Mouse (Mus musculus) left cerebral cortex, postnatal 10 days (tissue): ENCODE data around the gene Borcs8. TPM values are rescaled to one million over a fixed set of nuclear protein-coding genes. Genes with fewer than 3 reads are reported as not detected.

Experiments
- DNase-seq, 2 experiments: peaks; one replicate each; pipeline ENCODE4 v3.0.0; 2021 to 2022; ENCODE audit warnings: low spot score in 2 of 2, mixed read lengths in 1 of 2; ENCODE audit errors: extremely low spot score in 1 of 2
- intact Hi-C: fragments of 180-260 bp; cut with DNase I; formaldehyde crosslinking; loops from one replicate; pipeline ENCODE4 v1.15.1; 2025
- total RNA-seq, 2 experiments: library from RNA; stranded (reverse); gene quantifications; 2 replicates each; pipeline ENCODE4 v1.2.3; 2021

Borcs8 gene
- total RNA-seq = 10 to 100 TPM; 40.7 to 42.3 TPM

DNA sequence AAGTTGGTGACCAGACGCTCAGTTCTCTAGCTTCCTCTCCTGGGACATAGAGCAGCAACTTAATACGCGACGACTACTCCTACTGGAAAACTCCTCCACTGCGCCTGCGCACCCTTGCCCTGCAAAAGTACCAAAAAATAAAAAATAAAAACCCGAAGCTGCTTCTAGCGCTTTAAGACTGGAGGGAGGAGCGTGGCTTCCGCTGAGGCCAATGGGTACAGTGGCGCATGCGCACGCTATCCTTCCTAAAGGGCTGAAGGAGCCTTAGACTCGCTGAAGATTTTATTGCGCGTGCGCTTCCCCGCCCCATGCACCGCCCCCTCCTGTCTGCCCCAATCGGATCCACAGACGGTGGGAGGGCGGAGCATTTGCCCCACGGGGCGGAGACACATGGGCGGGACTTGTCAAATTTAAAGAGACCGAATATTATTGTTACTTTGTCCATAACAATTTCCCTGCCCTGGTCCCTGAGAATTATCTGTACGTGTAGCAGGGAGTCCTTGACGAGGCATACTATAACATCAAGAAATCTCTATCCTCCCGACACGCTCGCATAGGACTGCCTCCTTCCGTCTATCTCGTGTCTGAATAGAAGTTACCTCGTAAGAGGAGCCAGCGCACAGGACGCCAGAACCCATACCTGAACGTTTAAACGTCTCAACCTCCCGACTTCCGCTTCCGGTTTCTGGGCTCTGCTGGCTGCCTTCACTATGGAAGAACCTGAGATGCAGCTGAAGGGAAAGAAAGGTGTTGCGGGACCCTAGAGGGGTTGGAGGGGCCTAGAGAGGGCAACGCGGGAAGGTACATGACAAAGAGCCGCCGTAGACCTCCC lies at the start of gene Borcs8, which contains the start of the genes Rfxank and Mef2b:
Gene Borcs8 (plus strand): TSS at position 474 of the 832 bp plus-strand sequence.
Gene Rfxank (minus strand): TSS at position 129 of the 832 bp plus-strand sequence.
Gene Mef2b (plus strand): TSS at position 686 of the 832 bp plus-strand sequence.
- peak; percentile 97 to 99 for DNase-seq
- intact Hi-C loops = no loop called here

DNA sequence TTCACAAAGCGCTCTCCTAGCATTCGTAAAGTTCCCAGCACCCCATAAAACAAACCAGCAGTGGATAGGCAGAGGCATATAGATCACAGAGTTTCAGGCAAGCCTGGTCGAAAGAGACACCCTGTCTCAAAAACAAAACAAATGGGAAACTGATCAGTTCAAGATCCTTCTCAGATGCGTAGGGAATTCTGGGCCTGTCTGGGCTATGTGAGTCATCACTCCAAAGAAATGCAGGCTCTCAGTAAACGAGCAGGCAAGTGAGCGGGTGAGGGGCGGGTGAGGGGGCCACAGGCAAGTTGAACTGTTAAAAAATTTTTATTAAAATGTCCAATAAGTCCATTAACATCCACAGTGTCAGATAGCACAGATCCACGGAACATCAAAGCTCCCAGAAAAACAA lies 46.5 kb upstream of the Borcs8 start:
- intact Hi-C loops = no loop called here
- no peak for DNase-seq

DNA sequence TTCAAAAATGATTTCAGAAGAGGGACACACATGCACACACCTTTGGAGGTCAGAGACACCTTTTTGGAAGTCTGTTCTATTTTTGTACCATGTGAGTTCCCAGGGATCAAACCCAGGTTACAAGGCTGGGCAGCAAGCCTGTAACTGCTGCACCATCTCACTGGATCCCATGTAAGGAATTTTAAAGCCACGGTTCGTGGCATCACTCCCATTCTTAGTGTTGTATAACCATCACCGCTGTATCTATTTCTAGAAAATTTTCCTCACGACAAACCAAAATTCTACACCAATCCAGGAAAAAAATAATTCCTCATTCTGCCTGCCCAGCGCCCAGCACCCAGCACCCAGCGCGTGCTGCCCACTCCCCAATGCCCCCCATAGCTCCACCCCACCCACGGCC lies 40.0 kb upstream of the Borcs8 start:
- intact Hi-C loops = no loop called here
- DNase-seq = peak in 1 of 2 experiments; percentile 28

DNA sequence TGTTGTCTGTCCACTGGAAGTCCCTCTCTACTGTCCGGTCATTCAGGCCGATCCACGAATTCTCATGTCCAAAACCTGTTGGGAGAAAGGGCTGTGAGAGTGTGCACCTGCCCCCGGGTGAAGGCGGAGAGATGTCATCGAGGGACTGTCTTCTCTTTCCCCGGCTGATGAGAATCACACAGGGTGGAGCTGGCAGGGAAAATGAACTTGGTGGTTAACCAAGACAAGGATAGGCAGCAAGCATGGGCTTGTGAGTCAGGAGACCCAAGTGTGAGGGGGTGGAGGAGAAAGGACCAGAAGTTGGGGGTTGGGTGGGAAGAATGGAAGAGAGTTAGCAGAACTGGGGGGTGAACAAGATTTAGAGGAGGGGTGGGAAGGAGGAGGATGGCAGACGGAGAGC lies 39.1 kb upstream of the Borcs8 start:
- DNase-seq = peak in 1 of 2 experiments; percentile 28
- intact Hi-C loops = no loop called here

DNA sequence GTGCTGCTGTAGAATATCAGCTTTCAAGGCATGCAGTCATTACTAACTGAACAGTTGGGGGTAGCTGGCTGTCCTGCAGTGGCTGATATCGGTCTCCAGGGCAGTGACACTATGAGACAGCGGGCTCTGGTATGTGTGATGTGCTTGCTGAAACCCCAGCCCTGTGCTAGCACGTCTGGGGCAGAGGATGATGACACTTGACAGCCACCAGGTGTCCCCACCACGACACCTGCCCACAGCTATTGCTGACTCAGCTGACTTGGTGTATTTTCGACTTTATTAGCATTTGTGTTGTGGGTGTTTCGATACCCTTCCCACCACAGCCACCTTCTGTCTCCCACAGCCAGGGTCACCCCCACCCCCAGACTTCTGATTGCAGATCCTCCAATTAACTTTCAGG lies 34.8 kb upstream of the Borcs8 start:
- intact Hi-C loops = no loop called here
- DNase-seq = peak in 1 of 2 experiments; percentile 52

DNA sequence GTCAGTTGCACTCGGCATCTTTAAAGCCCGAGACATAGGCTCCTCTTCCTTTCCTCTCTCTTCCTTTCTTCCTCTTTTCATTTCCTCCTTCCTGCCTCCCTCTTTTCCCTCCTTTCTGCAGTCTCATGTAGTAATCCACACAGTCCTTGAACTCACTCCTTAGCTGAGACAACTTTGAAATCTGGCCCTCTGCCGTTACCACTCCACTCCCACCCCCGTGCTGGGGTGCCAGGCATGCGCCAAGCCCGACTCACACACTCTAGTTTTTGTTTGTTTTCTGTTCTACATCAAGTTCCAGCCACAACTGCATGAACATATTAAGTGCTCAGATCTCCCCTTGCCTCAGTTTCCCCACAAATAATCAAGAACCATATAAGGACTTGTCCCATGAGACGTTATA lies 34.4 kb upstream of the Borcs8 start:
- intact Hi-C loops = no loop called here
- DNase-seq = no peak

DNA sequence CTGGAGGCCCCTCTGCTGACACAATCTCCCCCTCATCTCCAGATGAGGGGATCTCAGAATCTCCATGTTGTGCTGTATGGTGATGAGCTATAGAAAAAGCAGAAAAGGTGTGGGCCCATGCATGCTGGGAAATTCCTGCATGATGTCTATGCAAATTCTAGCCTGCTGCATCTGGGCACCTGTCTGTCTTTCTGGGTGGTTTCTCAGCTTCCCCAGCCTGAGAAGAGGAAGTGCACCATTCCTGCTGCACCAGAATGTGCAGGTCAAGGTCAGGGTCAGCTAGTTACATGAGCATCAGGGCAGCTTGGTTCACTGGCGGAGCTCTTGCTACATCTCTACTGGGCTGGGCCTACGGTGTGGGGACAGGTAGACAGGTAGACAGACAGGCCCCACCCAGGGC lies 28.8 kb upstream of the Borcs8 start:
- DNase-seq = no peak
- intact Hi-C loops = no loop called here

DNA sequence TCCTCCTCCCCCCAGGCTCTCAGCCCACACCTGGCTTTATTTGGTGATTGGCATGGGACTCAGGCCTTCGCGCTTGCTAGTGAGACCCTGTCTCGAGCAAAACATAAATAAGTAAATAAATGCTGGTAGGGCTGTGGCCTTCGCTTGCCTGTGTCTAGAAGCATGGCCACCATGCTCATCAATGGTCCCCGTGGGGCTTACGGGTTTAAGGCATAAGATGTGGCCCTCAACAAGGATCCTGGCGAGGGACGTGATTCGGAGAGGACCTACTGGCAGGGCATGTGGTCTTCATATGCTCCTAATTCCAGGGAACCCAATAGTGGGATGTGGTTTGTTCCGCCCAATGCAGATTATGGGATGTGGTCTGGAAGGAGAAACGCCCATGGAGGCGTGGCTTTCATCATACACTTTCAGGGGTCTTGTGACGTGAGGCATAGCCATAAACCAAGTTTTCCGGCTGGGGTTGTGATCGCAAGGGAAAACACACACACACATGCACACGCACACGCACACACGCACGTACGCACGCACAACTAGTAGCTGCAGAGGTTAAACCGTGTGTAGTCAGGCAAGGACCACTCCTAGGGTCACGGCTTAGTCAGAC lies 28.0 kb upstream of the Borcs8 start:
- intact Hi-C loops = no loop called here

DNA sequence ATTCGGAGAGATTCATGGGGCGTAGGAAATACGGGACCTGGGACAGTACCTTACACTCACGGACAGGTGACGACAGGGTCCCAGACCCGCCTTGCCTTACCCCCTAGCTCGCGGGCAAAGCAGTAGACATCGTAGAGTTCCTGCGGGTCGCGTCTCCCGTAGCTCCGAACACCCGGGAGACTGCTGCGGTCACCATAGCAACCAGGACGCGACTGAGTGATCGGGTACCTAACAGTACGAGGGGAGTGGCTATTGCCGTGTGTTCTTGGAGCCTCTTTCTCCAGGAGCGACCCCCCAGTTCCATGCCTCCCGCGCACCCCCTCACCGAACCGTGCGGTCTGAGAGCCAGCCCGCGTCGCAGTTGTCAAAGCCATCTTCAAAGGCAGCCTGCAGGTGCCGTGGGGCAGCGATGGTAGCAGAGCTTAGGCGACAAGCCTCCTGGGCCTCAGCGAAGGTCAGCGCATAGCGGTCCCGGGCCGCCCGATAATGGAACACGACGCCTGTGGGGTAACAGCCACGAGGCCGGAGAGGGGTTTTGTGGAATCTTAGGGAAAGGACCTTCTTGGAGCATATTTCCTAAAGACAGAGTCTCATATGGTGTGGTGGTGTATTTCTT lies 26.8 kb upstream of the Borcs8 start:
- DNase-seq = peak in 1 of 2 experiments; percentile 32
- intact Hi-C loops = no loop called here

More for the DNA sequence above, 28.0 kb upstream of the Borcs8 start:
- DNase-seq = no peak

DNA sequence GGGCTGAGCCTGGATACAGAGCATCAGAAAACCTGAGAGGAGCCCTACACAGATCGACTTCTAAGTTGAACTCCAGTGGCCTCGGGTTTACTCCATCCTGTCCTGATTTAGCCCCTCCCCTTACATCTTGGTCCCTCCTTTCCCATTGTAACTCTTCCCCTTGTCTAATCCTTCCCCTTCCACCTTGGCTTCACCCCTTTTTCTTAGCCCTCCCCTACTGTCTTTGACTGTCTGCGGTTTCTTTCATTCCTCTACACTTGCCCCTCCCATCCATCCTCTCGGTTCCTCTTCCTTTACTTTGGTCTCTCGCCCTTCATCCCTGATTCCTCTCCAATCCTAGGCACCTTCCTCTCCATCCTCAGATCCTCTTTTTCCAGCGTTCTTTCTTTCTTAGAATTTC lies 24.8 kb upstream of the Borcs8 start:
- intact Hi-C loops = no loop called here
- DNase-seq = no peak

DNA sequence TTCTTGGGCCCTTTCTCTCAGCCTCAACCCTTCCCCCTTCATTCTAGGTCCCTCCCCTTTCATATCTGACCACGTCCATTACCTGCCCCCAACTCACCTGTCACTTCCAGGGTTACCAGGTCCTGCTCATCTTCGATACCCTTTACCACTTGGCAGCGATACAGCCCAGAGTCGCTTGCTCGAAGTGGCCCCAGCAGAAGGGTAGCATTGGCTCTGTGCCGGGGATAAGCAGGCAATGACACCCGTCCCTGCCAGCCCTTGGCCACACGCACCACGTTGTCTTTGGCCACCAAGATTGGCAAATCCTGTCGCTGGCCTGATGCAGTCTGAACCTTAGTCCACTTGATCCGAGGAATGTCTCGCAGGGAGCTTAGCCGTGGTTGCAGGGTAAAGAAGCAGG lies 24.4 kb upstream of the Borcs8 start:
- no peak for DNase-seq
- intact Hi-C loops = no loop called here

DNA sequence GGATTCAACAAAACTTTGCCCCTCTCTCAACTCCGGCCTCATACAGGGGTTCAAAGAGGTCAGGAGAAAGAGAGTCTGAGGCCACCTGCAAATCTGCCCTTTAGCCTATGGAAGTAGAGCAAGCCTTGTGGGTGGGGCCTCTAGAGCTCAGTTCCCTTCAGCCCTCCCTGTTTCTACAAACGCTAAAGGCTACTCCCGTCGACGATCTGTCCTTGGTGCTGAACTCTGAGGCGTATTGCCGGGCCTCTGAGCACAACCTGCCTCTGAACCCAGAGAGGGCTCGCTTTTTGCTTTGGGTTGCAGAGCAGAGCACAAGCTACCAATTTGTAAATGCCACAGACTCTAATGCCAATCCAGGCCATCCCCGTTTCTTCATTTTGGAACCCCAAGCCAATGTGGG lies 21.7 kb upstream of the Borcs8 start:
- intact Hi-C loops = no loop called here
- no peak for DNase-seq

DNA sequence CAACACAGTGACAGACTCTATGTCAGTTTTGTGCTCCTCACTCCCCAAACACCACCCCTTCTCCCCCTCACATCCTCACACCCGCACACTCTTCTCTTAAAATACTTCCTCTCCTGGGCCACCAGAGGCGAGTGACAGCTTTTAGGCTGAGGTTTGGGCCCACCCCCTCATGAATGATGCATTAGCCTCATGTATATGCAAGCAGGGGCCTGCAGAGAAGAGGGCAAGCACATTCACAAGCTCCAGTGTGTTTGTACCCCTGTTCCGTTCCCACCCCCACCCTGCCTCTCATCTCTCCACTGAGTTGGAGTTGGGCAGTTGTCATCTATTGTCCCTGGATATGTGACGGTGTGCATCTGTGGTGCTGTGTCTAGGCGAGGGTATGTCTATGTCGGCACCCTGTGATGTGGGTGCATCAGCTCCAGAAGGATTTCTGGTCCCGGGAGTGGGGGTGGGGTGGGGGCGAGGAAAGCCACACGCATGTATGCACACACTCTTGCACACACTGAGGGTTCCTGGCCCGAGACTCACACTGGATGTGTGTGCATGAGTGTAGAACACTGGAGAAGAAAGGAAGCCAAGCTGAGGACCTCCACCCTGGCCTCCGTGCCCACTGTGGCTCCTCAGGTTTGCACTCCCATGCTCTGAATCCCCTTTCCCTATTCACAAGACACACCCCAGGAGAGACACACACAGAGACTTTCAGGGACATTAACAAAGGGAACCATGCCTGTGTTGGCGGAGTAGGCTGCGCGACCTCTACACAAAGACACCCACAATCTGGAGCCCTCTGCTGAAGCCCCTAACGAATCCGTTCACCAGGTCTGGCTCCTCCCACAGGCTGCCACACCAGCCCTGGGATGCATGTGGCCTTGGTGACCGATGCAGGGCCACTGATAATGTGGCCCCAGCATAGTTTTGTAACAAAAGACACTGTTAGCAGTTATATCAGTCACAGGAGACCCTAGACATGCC lies 20.3 kb upstream of the Borcs8 start:
- peak; percentile 73 to 81 for DNase-seq
- intact Hi-C loops = no loop called here

DNA sequence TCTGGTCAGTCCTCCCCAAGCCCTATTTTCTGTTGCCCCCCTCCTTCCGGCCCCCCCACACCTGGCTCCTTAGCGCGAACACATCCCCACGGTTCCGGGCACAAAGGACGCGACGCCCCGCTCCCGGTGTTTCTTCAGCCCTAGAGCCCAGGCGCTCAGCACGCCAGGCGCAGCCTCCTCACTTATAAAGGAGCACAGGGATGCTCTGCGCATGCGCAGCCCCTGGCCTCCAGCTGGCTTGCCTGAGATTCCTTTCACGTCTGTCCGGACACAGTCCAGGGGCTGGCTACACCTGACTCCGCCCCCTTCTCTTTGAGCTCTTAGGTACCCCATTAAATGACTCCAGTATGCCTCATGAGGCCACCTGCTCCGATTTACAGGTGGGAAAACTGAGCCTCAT lies 18.6 kb upstream of the Borcs8 start, which contains the start of gene Ncan:
Gene Ncan (minus strand): TSS at position 207 of the 400 bp plus-strand sequence.
- DNase-seq = peak; percentile 92
- intact Hi-C loops = no loop called here

DNA sequence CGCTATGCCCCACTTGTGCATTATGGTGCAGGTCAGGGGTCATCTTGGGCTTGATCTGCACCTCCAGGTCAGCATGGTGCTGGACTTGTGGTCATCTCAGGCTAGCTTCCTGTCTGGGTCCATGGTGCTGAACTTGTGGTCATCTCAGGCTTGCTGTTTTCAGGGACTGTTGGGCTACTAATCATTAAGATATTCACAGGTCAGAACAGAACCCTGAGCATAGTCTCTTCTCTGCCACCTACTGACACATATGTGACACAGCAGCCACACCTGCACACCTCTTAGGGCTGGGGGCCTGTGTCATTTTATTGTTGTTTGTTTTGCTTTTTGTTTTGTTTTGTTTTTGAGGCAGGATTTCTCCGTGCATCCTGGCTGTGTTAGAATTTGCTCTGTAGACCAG lies 16.4 kb upstream of the Borcs8 start:
- intact Hi-C loops = no loop called here
- no peak for DNase-seq

DNA sequence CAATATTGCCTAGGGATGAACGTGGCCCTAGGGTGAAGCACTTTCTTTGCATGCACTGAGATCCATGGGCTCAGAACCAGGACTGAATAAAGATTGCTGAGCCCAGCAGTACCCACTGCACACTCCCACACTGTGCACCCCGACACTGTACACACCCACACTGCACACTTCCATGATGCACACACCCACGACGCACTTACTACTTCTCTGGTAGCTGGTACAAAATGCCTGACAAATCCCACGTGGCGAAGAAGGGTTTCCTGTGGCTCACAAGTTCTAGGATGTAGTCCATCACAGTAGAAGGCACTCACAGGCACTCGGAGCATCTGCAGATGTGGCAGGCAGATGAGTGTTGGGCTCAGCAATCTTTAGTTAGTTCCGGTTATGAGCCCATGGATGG lies 14.3 kb upstream of the Borcs8 start:
- intact Hi-C loops = no loop called here
- DNase-seq = no peak

DNA sequence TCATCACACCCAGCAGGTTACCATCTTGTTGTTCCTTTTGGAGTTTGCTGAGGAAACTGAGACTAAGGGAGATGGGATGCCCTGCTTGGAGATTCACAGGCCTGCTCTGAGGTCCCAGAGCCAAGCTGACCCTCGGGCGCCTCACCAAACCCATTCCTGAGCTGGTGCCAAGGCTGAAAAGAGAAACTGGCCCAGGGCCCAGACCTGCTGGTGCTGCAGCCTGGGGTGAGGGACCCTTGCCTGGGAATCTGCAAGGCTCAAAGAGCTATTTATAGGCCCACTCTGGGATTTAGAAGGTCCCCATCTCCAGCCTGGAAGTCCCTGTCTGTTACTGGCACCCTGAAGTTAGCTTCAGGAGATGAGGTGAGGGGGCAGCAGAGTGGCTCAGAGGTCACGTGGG lies 10.9 kb upstream of the Borcs8 start:
- DNase-seq = peak; percentile 69 to 77
- intact Hi-C loops = no loop called here

DNA sequence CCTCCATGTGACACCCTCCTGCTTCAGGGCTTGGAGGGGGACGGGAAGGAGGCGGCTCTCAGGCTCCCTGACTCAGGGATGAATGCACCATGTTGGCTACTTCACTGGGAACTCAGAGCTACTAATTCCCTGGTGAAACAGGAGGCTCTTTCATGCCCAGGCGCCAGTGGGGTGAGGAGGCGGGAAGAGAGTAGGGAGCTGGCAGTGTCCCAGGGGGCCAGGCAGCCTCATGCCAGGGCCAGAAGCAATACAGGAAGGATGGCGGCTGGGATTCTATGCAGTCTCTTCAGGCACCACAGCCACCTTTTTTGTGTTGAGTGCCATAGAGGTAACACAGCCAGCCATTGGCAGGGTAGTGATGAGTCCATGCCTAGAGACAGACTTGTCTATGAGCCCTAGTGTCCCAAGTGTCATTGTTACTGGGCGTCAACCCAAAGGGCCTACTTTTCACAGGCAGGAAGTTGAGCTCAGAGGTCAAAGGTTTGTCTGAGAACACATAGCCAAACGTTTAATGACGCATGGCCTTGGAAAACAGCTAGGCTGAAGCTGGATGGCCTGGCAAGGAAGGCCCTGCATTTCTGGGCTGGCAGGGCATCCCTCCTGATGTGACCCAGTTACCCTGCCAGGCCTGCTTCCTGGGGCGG lies 9.9 kb upstream of the Borcs8 start:
- intact Hi-C loops = no loop called here
- DNase-seq = peak; percentile 76 to 84
